Mouse (Mus musculus) left cerebral cortex, postnatal 4 days (tissue): ENCODE results near the gene Trim10. TPM values are rescaled to one million over a fixed set of nuclear protein-coding genes. Genes with fewer than 3 reads are reported as not detected.
"Not testable (repeated sequence)": the region's sequence is repeated elsewhere in the genome, so short reads cannot be mapped to it uniquely, and the experiment has no call there.

ENCODE experiments used
- DNase-seq: peaks from one replicate; pipeline ENCODE4 v3.0.0-alpha.2; 2022
- intact Hi-C: fragments of 180-260 bp; cut with DNase I; formaldehyde crosslinking; loops from one replicate; pipeline ENCODE4 v1.15.1; 2025
- total RNA-seq, 2 experiments: library from RNA; stranded (reverse); gene quantifications; 2 replicates each; pipeline ENCODE4 v1.2.3; 2021

Gene Trim10
- total RNA-seq, 2 experiments from 2014 or later: not detected

- intact Hi-C loops: no loop called here
- DNase-seq: no peak
These were observed 13.1 kb upstream of the Trim10 start for GRCm38 (mm10) chr17:36856236-36856635.

GRCm38 (mm10) chr17:36858181-36858580 is 11.2 kb upstream of the Trim10 start:
- DNase-seq: no peak
- intact Hi-C loops: no loop called here

- DNase-seq: no peak
- intact Hi-C loops: no loop called here
These were observed 7.7 kb upstream of the Trim10 start for GRCm38 (mm10) chr17:36861680-36862079.

GRCm38 (mm10) chr17:36866719-36867527 is 2.5 kb upstream of the Trim10 start, which contains the start of gene Trim15:
Gene Trim15 (minus strand): TSS chr17:36867210.
- intact Hi-C loops: no loop called here
- DNase-seq: no peak

- no peak for DNase-seq
- intact Hi-C loops: no loop called here
These were observed 538 bp upstream of the Trim10 start for GRCm38 (mm10) chr17:36868836-36869235.

GRCm38 (mm10) chr17:36869955-36870810 is 809 bp downstream of the Trim10 start:
- intact Hi-C loops: no loop called here
- DNase-seq: peak; percentile 32

- intact Hi-C loops: no loop called here
- DNase-seq: no peak
These were observed 5.3 kb downstream of the Trim10 start for GRCm38 (mm10) chr17:36874636-36875035.

GRCm38 (mm10) chr17:36883350-36883749 is 14.0 kb downstream of the Trim10 start:
- no peak for DNase-seq
- intact Hi-C loops: no loop called here

DNA sequence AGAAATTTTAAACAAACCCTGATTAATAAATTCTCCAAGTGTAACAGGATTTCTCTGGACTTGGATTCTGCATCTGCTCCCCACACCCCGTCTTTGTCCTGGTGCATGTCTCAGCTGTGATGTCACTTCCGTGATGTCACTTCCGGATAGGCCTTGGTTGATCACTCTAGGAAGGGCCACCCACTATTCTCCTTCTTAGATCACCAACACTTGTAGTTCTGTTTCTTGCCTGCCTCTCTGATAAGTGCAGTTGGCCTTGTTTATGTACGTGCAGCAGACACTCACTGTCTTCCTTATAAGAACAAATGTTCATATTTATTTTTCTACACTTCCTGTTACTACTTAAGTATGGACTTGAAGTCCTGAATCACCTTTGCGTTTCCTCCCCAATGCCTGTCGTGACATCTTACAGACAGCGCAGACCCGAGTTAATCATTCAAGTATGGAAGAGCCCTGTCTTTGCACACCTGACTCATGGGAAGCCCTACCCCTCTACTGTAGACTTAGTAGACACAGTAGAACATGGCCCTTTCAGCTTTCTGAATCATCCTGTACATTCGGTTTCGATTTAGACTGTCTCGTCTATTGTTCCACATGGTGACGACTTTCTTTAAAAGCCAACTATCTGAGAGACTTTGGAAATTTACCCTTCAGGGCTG is 15.9 kb downstream of the Trim10 start:
- intact Hi-C loops: no loop called here
- DNase-seq: no peak

DNA sequence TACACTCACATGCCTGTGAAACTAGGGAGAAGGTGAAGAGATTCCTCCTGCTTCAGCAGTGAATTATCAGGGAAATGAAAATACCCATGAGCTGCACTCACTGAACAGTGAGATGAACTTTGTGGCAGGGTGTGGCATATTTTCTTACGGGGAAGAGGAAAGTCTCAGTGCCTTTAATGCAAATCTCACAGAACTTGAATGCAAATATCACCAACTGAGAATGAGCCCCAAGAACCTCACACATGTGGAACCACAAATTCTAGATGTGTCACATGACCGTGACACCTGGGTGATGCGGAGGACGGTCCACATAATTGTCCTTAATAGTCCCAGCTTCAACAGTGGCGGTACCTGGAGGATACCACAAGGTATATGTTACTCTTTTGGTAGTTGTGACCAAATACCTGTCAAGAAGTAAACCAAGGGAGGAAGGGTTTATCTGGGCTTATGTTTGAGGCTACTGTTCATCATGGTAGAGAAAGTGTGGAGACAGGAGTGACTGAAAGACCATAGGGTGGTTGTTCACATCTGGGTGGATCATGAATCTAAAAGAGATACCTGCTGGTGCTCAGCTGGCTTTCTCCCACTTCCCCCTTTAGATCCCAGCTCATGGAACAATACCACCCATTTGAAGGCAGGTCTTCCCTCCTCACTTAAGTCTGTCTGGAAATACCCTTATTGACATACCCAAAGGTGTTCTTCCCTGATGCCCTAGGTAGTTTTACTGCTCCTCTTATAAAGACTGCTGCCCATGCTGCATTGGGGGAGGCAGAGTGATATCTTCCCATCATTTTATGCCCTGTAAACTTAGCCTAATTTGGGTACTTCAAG is 20.9 kb downstream of the Trim10 start, which contains the start of gene Trim40:
Gene Trim40 (minus strand): TSS at position 51 of the 831 bp plus-strand sequence.
- no peak for DNase-seq
- intact Hi-C loops: loop anchor here (5.0 kb wide), 1 partner anchor 312 kb away; the partner anchor contains the start of gene Olfr94

DNA sequence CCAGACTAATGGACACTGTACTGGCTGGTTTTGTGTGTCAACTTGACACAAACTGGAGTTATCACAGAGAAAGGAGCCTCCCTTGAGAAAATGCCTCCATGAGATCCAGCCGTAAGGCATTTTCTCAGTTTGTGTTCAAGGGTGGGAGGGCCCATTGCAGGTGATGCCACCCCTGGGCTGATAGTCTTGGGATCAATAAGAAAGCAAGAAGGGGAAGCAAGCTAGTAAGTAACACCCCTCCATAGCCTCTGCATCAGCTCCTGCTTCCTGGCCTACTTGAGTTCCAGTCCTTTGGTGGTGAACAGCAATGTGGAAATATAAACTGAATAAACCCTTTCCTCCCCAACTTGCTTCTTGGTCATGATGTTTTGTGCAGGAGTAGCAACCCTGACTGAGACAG is 22.1 kb downstream of the Trim10 start:
- not testable (repeated sequence) for DNase-seq
- intact Hi-C loops: loop anchor here (5.0 kb wide), 1 partner anchor 311 kb away; the partner anchor contains the start of gene Olfr94

DNA sequence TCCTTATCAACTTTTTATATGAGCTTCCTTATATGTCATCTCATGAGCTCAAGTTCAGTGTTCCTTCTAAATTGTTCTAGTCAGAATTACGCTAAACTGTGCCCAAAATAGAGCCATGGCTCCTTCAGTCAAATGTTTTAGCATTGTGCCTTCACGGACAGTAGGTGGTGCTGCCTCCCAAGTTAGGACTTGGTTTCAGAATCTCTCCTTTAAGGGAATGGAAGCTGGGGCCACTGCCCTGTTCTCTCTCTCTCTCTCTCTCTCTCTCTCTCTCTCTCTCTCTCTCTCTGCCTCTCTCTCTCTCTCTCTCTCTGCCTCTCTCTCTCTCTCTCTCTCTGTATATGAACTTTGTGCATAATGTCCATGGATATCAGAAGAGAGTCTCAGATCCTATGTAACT is 23.0 kb downstream of the Trim10 start:
- peak; percentile 38 for DNase-seq
- intact Hi-C loops: loop anchor here (5.0 kb wide), 1 partner anchor 310 kb away; the partner anchor contains the start of gene Olfr94

DNA sequence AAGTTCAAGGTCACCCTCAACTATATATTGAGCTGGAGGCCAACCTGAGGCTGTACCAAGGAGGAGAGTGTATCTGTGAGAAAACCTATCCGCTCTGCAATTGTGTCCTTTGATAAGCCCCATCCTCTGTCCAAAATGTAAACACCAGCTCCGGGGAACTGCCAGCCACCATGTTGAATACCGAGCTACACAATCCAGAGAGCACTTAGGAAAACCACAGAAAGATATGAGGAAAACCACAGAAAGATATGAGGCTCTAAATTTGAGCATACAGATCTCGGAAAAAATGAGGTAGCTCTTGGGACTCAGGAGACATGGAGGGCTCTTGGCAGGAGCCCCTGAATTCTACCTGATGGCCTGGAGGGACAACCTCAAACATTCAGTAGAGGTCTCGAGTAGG is 24.0 kb downstream of the Trim10 start:
- intact Hi-C loops: loop anchor here (5.0 kb wide), 1 partner anchor 309 kb away; the partner anchor contains the start of gene Olfr94
- no peak for DNase-seq

DNA sequence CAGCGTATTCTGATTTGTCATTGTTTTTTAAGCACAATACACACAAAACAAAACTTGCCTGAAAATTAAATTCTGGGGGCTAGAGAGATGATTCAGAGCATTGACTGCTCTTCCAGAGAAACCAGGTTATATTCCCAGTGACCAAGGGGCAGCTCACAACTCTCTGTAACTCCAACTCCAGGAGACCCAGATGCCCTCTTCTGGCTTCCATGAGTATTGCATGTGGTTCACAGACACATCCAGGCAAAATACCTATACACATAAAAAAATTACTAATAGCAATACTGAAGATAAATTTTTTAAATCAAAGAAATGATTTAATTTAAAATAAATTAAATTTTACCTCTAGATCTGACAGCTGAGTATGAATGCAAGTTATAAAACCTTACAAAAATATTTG is 27.2 kb downstream of the Trim10 start:
- intact Hi-C loops: no loop called here
- peak; percentile 26 for DNase-seq

DNA sequence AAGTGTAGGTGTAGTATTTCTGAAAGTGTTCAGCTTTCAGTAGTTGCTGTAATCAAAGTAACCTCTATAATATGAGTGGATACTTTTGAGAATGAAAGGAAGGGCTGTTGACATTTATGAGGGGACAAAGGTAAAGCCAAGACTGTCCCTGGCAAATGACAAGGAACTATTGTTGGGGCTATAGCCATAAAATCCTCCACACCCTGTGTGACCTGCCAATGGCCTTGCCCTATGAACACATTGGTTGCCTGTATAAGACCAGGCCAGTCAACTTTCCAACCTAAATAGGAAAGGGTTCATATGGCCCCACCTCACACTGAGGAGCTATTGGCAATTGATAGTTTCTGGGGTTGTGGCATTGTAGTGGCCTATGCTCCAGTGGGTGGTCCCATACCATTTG is 27.7 kb downstream of the Trim10 start:
- intact Hi-C loops: no loop called here
- DNase-seq: no peak

GRCm38 (mm10) chr17:36897552-36898205 is 28.3 kb downstream of the Trim10 start, which contains the start of gene Trim31:
Gene Trim31 (plus strand): TSS chr17:36898118.
- intact Hi-C loops: no loop called here
- DNase-seq: no peak

GRCm38 (mm10) chr17:36899376-36899775 is 30.0 kb downstream of the Trim10 start:
- no peak for DNase-seq
- intact Hi-C loops: no loop called here

DNA sequence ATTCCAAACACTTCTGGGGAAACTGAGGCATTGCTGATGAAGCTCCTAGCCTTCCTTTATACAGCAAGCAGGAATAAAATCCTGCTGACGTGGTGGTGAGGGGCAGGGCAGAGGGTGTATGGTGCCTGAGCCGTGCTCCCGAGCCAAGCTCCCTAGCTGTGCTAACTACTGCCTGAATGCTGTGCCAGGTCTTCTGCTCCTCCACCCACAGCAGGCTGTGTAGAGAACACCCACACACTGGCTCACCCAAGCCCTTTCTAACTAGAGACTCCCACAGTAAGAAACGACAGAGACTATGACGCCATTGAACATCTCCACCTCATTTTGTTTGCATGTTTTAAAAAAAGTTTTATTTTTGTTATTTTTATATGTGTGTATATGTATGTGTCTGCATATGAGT is 30.6 kb downstream of the Trim10 start:
- intact Hi-C loops: no loop called here
- no peak for DNase-seq

- DNase-seq: no peak
- intact Hi-C loops: no loop called here
These were observed 31.3 kb downstream of the Trim10 start for GRCm38 (mm10) chr17:36900691-36901090.
